Mouse (Mus musculus): ENCODE measurements around the gene Sptbn1. TPM values are rescaled to one million over a fixed set of nuclear protein-coding genes. Genes with fewer than 3 reads are reported as not detected.
"Not testable (repeated sequence)": the region's sequence is repeated elsewhere in the genome, so short reads cannot be mapped to it uniquely, and the experiment has no call there.

Gene Sptbn1
- polyA plus RNA-seq, 1 experiment from 2014 or later: 136 TPM

GRCm38 (mm10) chr11:30258739-30259350, 9.1 kb downstream of the Sptbn1 start:
- no peaks in the 10 kb centered on the region for H3K36me3 ChIP-seq (ENCODE audit: control insufficient read depth, insufficient read depth, low read length)
- no peak for DNase-seq (ENCODE audit: low spot score)
- no peak overlapping the region for H3K4me3 ChIP-seq (ENCODE audit: low read depth, low read length)
- no peak overlapping the region for H3K4me2 ChIP-seq (ENCODE audit: low read depth, low read length)
- H3K9me3 ChIP-seq (ENCODE audit: control insufficient read depth, low read length): no peaks in the 10 kb centered on the region
- no peak for ATAC-seq (ENCODE audit: low read depth)
- H3K9ac ChIP-seq (ENCODE audit: low read depth, low read length): no peak overlapping the region
- peaks cover 19% of the 10 kb centered on the region for H3K4me1 ChIP-seq (ENCODE audit: control insufficient read depth, insufficient read depth, low read length)
- no peak overlapping the region for H3K27ac ChIP-seq (replicated peaks; ENCODE audit: low read depth, low read length)
- WGBS: 62% methylated on average over 6 of the region's 6 CpGs
- H3K27me3 ChIP-seq (replicated peaks; ENCODE audit: control insufficient read depth, insufficient read depth, low read length): no peaks in the 10 kb centered on the region

DNA sequence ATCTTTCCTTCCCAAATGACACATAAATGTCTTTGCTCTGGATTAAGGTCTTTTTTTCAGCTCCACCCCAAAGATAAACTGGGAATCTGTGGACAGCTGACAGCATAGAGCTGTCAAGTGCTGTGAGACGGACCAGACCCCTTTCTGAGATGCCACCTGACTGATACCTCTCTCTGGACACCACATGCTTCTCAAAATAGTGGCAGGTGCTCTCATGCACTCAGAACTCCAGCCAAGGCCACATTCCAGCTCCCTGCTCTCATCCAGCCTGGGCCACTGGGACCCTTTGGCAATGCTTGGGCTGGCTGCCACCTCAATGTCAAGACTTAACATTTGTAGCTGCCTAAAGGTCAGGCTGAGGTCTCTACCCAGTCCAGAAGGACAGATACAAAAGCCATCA, 10.2 kb downstream of the Sptbn1 start:
- Histone ChIP-seq H3K4me3 (ENCODE audit: low read depth, low read length) (no peak overlapping the region), H3K4me1 (ENCODE audit: control insufficient read depth, insufficient read depth, low read length) (peaks cover 19% of the 10 kb centered on the region), H3K36me3 (ENCODE audit: control insufficient read depth, insufficient read depth, low read length) (no peaks in the 10 kb centered on the region), H3K27ac (replicated peaks; ENCODE audit: low read depth, low read length) (no peak overlapping the region), H3K9ac (ENCODE audit: low read depth, low read length) (no peak overlapping the region), H3K9me3 (ENCODE audit: control insufficient read depth, low read length) (no peaks in the 10 kb centered on the region), H3K27me3 (replicated peaks; ENCODE audit: control insufficient read depth, insufficient read depth, low read length) (no peaks in the 10 kb centered on the region), H3K4me2 (ENCODE audit: low read depth, low read length) (no peak overlapping the region)
- WGBS: 48% methylated on average over 1 of the region's 1 CpGs
- ATAC-seq (ENCODE audit: low read depth) (peak; percentile 44; the same call in 1 of the 2 replicates), DNase-seq (ENCODE audit: low spot score) (peak; percentile 30)

DNA sequence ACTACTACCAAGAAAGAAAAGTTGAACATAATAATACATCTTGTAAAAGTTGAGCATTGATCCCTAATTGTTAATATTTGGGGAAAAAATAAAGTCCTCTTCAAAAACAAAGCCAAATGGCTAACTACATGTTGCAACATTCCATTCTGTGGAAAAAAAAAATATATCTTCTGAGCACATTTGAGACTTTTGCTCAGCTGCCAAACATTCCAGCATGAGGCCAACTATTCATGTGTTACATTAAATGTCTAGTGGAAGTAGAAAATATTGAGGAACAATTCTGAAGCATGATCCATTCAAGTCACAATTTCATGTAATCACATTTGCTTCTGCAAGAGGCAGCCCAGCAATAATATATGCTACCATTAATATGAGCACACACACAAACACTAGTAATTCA, 10.9 kb downstream of the Sptbn1 start:
- ATAC-seq (ENCODE audit: low read depth): no peak
- Histone ChIP-seq H3K4me1 (ENCODE audit: control insufficient read depth, insufficient read depth, low read length) (peaks cover 19% of the 10 kb centered on the region), H3K9me3 (ENCODE audit: control insufficient read depth, low read length) (no peaks in the 10 kb centered on the region), H3K4me2 (ENCODE audit: low read depth, low read length) (no peak overlapping the region), H3K36me3 (ENCODE audit: control insufficient read depth, insufficient read depth, low read length) (no peaks in the 10 kb centered on the region), H3K27ac (replicated peaks; ENCODE audit: low read depth, low read length) (no peak overlapping the region), H3K9ac (ENCODE audit: low read depth, low read length) (no peak overlapping the region), H3K4me3 (ENCODE audit: low read depth, low read length) (no peak overlapping the region), H3K27me3 (replicated peaks; ENCODE audit: control insufficient read depth, insufficient read depth, low read length) (no peaks in the 10 kb centered on the region)
- peak; percentile 58 for DNase-seq (ENCODE audit: low spot score)

DNA sequence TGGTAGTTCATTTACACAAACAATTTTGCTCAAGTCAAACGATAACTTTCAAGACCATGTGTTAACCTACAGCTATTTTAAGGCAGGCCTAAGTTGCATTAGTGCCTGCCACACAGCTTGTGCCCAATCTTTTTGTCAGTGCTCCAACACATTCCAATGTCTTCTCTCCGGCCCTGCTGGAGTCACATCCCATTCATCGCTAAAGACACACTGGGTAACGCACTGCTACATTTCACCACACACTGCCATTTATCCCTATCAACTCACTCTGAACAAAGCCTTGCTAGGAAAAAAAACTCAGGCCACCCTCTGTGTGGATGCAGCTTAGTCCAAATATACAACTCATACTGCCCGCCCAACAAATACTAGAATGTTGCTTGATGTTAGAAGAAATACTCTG, 11.5 kb downstream of the Sptbn1 start:
- peaks cover 19% of the 10 kb centered on the region for H3K4me1 ChIP-seq (ENCODE audit: control insufficient read depth, insufficient read depth, low read length)
- no peak overlapping the region for H3K27ac ChIP-seq (replicated peaks; ENCODE audit: low read depth, low read length)
- 81% methylated on average over 5 of the region's 5 CpGs for WGBS
- no peaks in the 10 kb centered on the region for H3K36me3 ChIP-seq (ENCODE audit: control insufficient read depth, insufficient read depth, low read length)
- H3K9me3 ChIP-seq (ENCODE audit: control insufficient read depth, low read length): no peaks in the 10 kb centered on the region
- no peak overlapping the region for H3K4me2 ChIP-seq (ENCODE audit: low read depth, low read length)
- H3K27me3 ChIP-seq (replicated peaks; ENCODE audit: control insufficient read depth, insufficient read depth, low read length): no peaks in the 10 kb centered on the region
- H3K9ac ChIP-seq (ENCODE audit: low read depth, low read length): no peak overlapping the region
- DNase-seq (ENCODE audit: low spot score) (no peak), ATAC-seq (ENCODE audit: low read depth) (no peak)
- H3K4me3 ChIP-seq (ENCODE audit: low read depth, low read length): no peak overlapping the region

- not testable (repeated sequence) for H3K9me3 ChIP-seq (ENCODE audit: control insufficient read depth, low read length); DNase-seq (ENCODE audit: low spot score); H3K4me3 ChIP-seq (ENCODE audit: low read depth, low read length); H3K9ac ChIP-seq (ENCODE audit: low read depth, low read length); ATAC-seq (ENCODE audit: low read depth); H3K4me2 ChIP-seq (ENCODE audit: low read depth, low read length); H3K27me3 ChIP-seq (replicated peaks; ENCODE audit: control insufficient read depth, insufficient read depth, low read length); H3K27ac ChIP-seq (replicated peaks; ENCODE audit: low read depth, low read length); H3K36me3 ChIP-seq (ENCODE audit: control insufficient read depth, insufficient read depth, low read length)
- WGBS: 96% methylated on average over 3 of the region's 3 CpGs
- peaks cover 21% of the 10 kb centered on the region for H3K4me1 ChIP-seq (ENCODE audit: control insufficient read depth, insufficient read depth, low read length)
Observed at GRCm38 (mm10) chr11:30255211-30255610, 12.8 kb downstream of the Sptbn1 start.

DNA sequence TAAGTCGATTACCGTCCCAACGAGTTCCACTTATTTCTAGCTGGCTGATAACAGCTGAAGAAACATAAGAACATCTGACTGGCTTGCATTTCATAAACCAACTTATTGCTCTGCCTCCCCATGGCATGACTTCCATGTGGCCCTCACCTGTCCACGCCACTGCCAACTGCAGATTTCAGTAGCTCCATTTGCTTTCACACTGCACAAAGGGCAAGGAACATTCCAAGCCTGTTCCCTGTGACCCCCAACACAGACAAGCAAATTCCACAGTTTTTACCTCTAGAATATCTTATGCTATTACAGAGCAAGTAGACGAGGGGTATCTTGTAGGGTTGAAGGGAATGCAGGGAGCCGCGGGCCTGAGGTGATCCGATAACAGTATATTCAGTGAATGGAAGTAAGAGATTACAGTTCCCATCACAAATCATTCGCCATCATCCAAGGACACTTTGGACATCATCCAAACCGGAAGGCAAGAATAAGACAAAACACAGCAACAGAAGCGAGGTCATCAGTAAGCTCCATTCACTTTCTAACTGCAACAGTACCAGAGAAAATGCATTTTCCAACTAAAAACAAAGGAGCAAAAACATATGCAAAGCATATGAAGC, 16.6 kb downstream of the Sptbn1 start:
- ATAC-seq (ENCODE audit: low read depth) (no peak; the same call in 1 of the 2 replicates), DNase-seq (ENCODE audit: low spot score) (peak; percentile 33)
- Histone ChIP-seq H3K4me3 (ENCODE audit: low read depth, low read length) (no peak overlapping the region), H3K9ac (ENCODE audit: low read depth, low read length) (no peak overlapping the region), H3K9me3 (ENCODE audit: control insufficient read depth, low read length) (no peaks in the 10 kb centered on the region), H3K4me2 (ENCODE audit: low read depth, low read length) (no peak overlapping the region), H3K27me3 (replicated peaks; ENCODE audit: control insufficient read depth, insufficient read depth, low read length) (no peaks in the 10 kb centered on the region), H3K4me1 (ENCODE audit: control insufficient read depth, insufficient read depth, low read length) (0 out of 2 replicates have a peak, but pooled peaks cover 2% of the 10 kb centered on the region), H3K27ac (replicated peaks; ENCODE audit: low read depth, low read length) (no peak overlapping the region), H3K36me3 (ENCODE audit: control insufficient read depth, insufficient read depth, low read length) (no peaks in the 10 kb centered on the region)
- 83% methylated on average over 11 of the region's 11 CpGs for WGBS

- Histone ChIP-seq H3K4me3 (ENCODE audit: low read depth, low read length) (no peak overlapping the region), H3K27me3 (replicated peaks; ENCODE audit: control insufficient read depth, insufficient read depth, low read length) (no peaks in the 10 kb centered on the region), H3K4me1 (ENCODE audit: control insufficient read depth, insufficient read depth, low read length) (0 out of 2 replicates have a peak, but pooled peaks cover 2% of the 10 kb centered on the region), H3K9me3 (ENCODE audit: control insufficient read depth, low read length) (no peaks in the 10 kb centered on the region), H3K27ac (replicated peaks; ENCODE audit: low read depth, low read length) (no peak overlapping the region), H3K36me3 (ENCODE audit: control insufficient read depth, insufficient read depth, low read length) (no peaks in the 10 kb centered on the region), H3K4me2 (ENCODE audit: low read depth, low read length) (no peak overlapping the region), H3K9ac (ENCODE audit: low read depth, low read length) (no peak overlapping the region)
- 90% methylated on average over 4 of the region's 4 CpGs for WGBS
- no peak for ATAC-seq (ENCODE audit: low read depth)
- no peak for DNase-seq (ENCODE audit: low spot score)
Observed at GRCm38 (mm10) chr11:30249452-30250016, 18.4 kb downstream of the Sptbn1 start.

- Histone ChIP-seq H3K36me3 (ENCODE audit: control insufficient read depth, insufficient read depth, low read length) (no peaks in the 10 kb centered on the region; the same call in 1 of the 2 replicates), H3K27ac (replicated peaks; ENCODE audit: low read depth, low read length) (no peak overlapping the region)
Observed at GRCm38 (mm10) chr11:30247106-30247505, 20.9 kb downstream of the Sptbn1 start.

More at GRCm38 (mm10) chr11:30247106-30247505, 20.9 kb downstream of the Sptbn1 start:
- no peaks in the 10 kb centered on the region for H3K27me3 ChIP-seq (replicated peaks; ENCODE audit: control insufficient read depth, insufficient read depth, low read length)
- no peak for ATAC-seq (ENCODE audit: low read depth)
- H3K9ac ChIP-seq (ENCODE audit: low read depth, low read length): no peak overlapping the region
- H3K4me3 ChIP-seq (ENCODE audit: low read depth, low read length): no peak overlapping the region
- H3K4me1 ChIP-seq (ENCODE audit: control insufficient read depth, insufficient read depth, low read length): peaks cover 8% of the 10 kb centered on the region; the same call in 1 of the 2 replicates
- WGBS: 69% methylated on average over 1 of the region's 1 CpGs
- no peaks in the 10 kb centered on the region for H3K9me3 ChIP-seq (ENCODE audit: control insufficient read depth, low read length)
- no peak for DNase-seq (ENCODE audit: low spot score)
- no peak overlapping the region for H3K4me2 ChIP-seq (ENCODE audit: low read depth, low read length)
